Mouse (Mus musculus): ENCODE measurements around the gene Naxe.

The Naxe gene

DNA sequence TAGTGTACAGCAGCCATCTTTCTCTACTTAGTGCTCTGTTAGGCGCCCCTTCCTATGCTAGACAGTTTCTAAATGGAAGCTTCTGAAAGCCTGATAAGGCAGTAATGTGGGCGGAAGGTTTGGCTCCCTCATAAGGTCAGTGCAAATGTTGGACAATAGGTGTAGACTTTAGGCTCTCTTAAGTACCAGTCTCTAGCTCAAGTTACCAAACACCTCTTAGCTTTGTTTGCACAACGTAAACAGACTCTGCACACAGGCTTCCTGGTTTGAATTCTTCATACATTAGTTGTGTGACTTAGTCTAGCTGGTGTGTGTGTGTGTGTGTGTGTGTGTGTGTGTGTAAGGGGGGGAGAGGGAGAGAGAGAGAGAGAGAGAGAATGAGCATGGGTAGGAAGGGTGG, 8.8 kb downstream of the Naxe start:
- DNase-seq = no peak

DNA sequence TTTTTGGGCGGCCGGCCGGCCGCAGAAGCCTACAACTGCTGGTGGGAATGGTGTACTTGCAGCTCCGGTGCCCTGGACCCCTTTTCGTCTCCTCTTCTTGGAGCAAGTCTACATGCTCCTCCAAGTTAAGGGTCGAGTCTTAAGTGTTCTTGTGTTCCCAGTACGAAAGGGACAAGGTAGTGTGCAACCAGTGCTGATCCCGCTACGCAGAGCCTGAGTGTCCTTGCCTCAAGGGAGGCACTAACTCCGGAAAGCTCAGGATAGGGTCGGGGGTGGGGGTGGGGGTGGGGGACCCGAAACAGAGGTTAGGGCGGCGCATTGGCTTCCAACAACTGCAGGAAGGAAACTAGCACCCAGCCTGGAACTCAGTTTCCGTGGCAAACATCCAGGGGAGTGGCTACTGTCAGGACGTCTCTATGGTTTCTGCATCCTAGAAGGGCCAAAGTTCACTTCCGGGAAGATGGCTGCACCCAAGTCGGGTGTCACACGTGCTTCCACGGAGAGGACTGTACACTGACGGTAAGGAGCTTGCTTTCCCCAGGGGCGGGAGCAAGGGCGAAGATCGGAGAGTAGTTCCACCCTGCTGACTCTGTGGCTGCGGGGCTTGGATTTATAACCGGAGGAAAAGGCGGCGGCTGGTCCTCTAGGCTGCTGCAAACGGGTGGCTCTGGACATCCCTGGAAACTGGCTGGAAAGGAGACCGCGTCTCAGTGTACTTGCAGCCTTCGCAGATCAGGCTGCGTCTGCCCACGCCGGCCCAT, 15.5 kb downstream of the Naxe start, which contains the start of gene Gpatch4:
TSS of gene Gpatch4 (plus strand) at position 448 of the 761 bp plus-strand sequence.
- peak; percentile 80 to 87 for DNase-seq

DNA sequence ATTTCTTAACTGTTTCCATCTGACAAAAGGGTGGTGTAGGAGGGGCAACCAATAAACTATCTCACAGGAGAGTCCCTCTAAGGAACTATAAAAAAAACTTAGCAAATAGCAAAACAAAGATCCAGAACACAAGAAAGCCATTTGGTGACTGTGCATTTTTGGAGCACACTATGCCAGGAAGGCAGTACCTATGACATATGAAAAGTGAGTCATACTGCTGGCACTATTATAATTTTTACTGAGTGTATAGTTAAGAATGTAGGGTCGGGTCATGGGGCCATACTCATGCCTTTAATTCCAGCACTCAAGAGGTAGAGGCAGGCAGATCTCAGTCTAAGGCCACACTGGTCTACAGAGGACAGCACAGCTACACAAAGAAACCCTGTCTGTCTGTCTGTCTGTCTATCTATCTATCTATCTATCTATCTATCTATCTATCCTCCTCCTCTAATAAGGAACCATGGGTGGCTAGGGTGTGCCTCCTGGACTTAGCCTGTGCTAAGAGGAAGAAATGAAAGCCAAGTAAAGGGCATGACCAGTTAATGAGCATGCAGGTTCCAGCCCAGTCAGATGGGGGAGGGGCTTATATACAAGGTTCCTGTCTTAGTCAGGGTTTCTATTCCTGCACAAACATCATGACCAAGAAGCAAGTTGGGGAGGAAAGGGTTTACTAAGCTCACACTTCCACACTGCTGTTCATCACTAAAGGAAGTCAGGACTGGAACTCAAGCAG, 22.6 kb downstream of the Naxe start:
- no peak for DNase-seq

DNA sequence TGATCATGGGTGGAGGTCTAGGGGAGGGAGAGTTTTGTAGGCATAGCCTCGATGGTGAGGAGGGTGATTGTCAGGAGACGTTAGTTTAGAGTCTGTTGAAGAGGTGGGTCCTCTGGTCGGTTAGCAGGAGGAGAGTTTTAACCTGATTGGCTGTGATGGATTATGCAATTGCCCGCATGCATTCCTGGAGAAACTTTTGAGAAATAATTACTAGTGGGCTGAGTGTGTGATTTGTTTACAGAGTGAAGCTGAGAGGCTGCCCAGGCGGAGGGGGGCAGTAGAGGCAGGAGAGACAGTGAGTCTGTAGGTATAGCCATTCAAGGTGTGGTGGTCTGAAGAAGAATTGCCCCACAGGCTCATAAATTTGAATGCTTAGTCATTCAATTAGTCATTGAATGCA, 24.8 kb downstream of the Naxe start:
- DNase-seq = no peak

GRCm38 (mm10) chr3:88030608-88031395, 27.5 kb downstream of the Naxe start:
- DNase-seq = peak in 1 of 2 experiments; percentile 23

GRCm38 (mm10) chr3:88027434-88028186, 30.7 kb downstream of the Naxe start, which contains the start of gene Hapln2:
Gene Hapln2, minus strand, starts transcription at chr3:88027583.
- DNase-seq = peak in 1 of 2 experiments; percentile 18

DNA sequence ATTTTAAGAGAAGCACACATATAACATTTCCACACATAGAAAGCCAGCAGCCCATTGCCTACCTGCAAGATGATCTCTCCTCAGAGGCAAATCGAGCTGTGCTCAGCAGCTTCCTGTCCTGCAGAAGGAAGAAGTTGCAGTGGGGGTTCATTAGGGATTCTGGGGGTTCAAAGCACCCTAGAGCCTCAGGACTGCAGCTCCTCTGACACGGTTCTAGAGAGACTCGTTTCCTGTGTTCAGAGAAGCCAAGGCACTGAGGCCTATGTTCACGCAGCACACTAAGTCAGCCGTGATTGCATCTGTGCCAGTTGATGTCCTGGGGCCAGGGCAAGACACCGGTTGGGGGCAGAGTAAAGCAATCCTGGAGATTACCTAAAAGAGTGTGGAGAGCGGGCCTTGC, 31.5 kb downstream of the Naxe start:
- no peak for DNase-seq

DNA sequence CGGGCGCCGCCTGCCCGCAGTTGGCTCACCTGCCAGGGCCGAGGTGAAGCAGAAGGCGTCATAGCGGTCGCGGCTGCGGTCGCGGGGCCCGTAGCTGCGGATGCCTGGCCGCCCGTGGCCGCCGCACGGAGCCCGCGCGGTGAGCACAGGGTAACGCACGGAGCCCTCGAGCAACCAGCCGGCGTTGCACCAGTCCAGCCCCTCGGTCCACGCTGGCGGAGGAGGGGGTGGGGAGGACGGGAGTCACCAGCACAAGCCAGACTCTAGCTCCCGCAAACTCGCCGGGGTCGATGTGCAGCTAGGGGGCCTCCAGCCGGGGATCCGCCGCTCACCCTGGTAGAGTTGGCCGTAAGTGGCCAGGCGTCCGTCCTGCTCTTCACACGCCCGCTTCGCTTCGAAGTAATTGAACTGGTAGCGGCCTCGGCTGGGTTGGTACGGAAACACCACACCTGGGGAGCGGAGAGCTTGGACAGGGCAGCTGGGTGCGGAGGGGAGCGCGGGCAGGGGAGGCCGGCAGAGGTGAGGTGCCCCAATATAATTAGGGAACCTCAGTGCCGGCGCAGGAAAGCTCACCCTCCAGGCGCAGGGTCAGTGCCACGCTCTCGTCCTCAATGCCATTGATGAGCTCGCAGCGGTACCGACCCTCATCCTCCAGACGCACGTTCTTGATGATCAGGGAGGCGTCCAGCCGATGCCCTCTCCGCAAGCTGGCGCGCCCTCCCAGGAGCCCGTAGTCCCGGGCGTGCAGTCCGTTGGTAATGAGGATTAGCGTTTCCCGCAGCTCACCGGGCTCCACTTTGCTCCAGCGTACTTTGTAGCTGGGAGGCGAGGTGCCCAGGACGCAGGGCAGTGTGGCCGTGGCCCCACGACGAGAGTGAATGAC, 34.9 kb downstream of the Naxe start:
- peak; percentile 23 to 35 for DNase-seq

DNA sequence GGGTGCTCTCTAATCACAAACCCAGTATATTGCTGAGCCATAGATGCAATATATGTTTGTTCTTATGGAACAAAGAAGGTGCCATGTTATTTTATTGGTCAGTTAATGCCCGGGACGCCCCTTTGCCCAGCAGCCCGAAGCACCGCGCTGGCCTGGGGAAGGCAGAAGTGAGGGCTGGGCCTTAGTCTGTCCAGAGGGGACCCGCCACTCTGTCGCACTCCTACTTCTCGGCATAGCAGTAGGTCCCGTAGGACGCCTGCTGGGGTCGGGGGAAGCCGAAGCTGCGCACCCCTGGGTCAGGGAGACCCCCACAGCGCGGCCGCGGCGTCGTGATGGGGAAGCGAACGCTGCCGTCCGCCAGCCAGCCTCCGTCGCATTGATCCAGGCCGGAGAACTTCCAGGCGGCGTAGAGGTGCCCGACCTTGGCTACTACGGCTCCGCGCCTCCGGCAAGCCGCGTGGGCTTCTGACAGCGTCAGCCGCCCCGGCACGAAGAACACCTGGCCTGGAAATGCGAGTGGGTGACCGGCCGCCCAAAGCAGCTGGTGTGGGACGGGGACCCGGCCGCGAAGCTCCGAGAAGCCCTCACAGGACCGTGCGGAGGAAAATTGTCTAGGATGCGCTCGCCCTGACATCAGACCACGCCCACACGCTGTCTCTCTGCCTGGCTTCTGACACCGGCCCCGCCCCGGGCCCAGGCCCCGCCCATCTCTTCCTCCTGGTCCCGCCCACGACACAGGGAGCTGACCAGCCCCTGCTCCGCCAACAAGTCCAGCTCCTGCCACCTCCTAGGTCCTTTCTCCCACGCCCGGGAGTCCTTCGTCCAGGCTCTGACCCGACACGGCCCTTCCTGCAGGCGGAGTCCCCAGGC, 35.7 kb downstream of the Naxe start:
- peak; percentile 92 to 96 for DNase-seq

DNA sequence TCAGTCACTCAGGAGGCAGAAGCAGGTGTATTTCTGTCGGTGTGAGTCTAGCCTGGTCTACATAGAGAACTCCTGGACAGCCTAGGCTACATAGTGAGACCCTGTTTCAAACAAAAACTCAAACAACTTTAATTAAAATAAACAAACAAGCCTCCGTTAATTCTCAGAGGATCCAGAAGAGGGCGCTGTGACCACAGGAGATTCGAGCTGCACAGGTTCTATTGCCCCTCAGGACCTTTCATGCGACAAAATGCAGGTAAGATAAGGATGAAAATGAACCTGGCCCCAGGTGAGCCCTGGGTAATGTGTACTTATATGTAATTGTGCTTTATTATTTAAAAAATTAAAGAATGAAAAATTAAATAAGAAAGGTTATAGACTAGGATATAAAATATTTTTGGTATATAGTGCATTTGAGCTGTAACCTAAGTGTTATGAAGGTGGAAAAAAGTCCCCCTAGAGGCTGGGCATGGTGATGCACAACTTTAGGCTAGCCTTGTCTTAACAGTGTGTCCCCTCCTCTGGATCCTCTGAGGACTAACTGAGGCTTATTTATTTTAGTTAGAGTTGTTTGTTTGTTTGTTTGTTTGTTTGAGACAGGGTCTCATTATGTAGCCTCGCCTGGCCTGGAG, 47.5 kb downstream of the Naxe start:
- DNase-seq = peak; percentile 36 to 60
